Mouse (Mus musculus) heart, embryonic 15.5 days (tissue): ENCODE measurements around the gene Higd2a. TPM values are rescaled to one million over a fixed set of nuclear protein-coding genes. Genes with fewer than 3 reads are reported as not detected.

Experiments used
- ATAC-seq: fragments of 200-750 bp; cut with Nextera tagmentation; replicated peaks from 2 replicates; pipeline ENCODE4 v1.8.0; 2017; ENCODE audit warnings: low read depth, moderate TSS enrichment; ENCODE audit not compliant: insufficient number of reproducible peaks, insufficient read depth, low FRiP score
- H3K27ac ChIP-seq: fragments of 300-500 bp; sonication (generic); 2 replicates; pipeline ENCODE4 v1.5.1; 2015; ENCODE audit warnings: mild to moderate bottlenecking, inconsistent platforms
- H3K27me3 ChIP-seq: fragments of 300-500 bp; sonication (generic); 2 replicates; pipeline ENCODE4 v1.6.1; 2015; ENCODE audit warnings: inconsistent platforms
- H3K36me3 ChIP-seq: fragments of 300-500 bp; sonication (generic); 2 replicates; pipeline ENCODE4 v1.6.1; 2015; ENCODE audit warnings: mild to moderate bottlenecking, inconsistent platforms
- H3K4me1 ChIP-seq: fragments of 300-500 bp; sonication (generic); replicated peaks from 2 replicates; pipeline ENCODE4 v1.6.1; 2015; ENCODE audit warnings: inconsistent platforms
- H3K4me2 ChIP-seq: fragments of 300-500 bp; sonication (generic); 2 replicates; pipeline ENCODE4 v1.6.1; 2015; ENCODE audit warnings: inconsistent platforms, mild to moderate bottlenecking, moderate library complexity
- H3K4me3 ChIP-seq: fragments of 300-500 bp; sonication (generic); 2 replicates; pipeline ENCODE4 v1.5.1; 2015; ENCODE audit warnings: mild to moderate bottlenecking, inconsistent platforms
- H3K9ac ChIP-seq: fragments of 300-500 bp; sonication (generic); 2 replicates; pipeline ENCODE4 v1.6.1; 2015; ENCODE audit warnings: mild to moderate bottlenecking, inconsistent platforms
- H3K9me3 ChIP-seq: fragments of 300-500 bp; sonication (generic); replicated peaks from 2 replicates; pipeline ENCODE4 v1.6.1; 2016; ENCODE audit warnings: inconsistent platforms
- WGBS: fragments of 180-500 bp; shearing (Covaris S2); methylation state at CpG from one replicate; pipeline ENCODE4 v1.1.7; 2015; ENCODE audit warnings: mixed read lengths; 5-methylcytosine and 5-hydroxymethylcytosine counted together
- polyA plus RNA-seq: library from polyadenylated mRNA; unstranded; fragments of >200 nt; fragmentation: Nextera tagmentation; extraction: Ambion mirVana; gene quantifications from 2 replicates; pipeline ENCODE4 v1.2.1, GENCODE M21; 2015

Gene Higd2a
- polyA plus RNA-seq, 1 experiment from 2014 or later: 315 TPM

DNA sequence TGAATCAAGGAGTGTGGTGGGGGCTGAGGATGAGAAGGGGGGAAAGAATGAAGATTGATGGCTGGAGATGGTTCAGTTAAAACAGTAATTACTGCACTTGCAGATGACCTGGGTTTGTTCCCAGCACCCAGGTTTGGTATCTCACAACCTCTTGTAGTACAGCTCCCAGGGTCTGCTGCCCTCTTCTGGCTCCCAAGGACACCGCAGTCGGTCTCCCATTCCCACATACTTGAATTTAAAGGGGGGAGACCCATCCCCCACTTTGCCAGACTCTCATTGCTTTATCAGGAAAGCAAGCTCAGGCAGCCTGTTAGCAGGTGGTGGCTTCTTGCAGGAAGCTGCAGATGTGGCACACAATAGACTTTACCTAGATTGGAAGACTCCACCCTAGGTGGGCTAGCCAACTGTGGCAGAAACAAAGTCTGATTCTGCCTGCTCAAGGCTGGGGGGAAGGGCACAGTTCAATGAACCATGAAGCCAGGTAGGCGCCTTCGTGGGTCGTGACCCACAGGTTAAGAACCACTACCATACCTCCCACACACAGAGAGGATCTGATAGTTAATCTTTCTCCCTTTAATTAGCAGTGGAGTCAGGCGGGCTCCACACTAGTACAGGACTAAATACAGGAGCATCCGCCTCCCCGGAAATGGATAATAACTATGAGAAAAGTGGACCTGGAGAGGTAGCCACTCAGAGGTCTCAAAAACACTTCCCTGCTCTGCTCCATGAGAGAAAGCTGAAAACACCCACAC, 24.2 kb upstream of the Higd2a start:
- ATAC-seq: peak; percentile 34; the same call in 1 of the 2 replicates
- H3K4me2 ChIP-seq: peak overlapping the region; percentile 73
- H3K27ac ChIP-seq: peak overlapping the region; percentile 49; the same call in 1 of the 2 replicates
- H3K9me3 ChIP-seq: no peaks in the 10 kb centered on the region
- H3K4me3 ChIP-seq: peak overlapping the region; percentile 90
- peaks cover 9% of the 10 kb centered on the region for H3K36me3 ChIP-seq
- WGBS: 48% methylated on average over 8 of the region's 8 CpGs
- H3K9ac ChIP-seq: peak overlapping the region; percentile 94
- H3K27me3 ChIP-seq: no peaks in the 10 kb centered on the region
- peaks cover 14% of the 10 kb centered on the region for H3K4me1 ChIP-seq

DNA sequence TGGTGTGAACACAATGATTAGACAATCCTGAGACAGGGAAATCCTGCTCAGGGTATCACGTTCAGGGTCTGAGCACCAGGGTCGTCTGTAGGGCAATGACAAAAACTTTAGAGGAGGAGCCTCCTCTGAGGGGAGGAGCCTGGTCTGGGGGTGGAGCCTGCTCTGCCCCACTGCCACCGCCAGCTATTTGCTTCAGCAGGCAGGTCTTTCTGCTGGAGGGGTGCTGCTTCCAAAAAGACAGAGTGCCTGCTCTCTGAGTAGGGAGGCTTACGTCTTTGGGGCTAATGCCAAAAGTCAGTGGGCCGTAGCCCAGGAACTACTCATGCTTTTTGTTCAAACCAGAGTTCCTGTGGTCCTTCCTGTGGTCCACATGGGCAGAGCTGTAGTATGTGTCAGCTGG, 21.6 kb upstream of the Higd2a start:
- Histone ChIP-seq H3K4me3 (no peak overlapping the region), H3K4me1 (peaks cover 19% of the 10 kb centered on the region), H3K27ac (no peak overlapping the region), H3K4me2 (no peak overlapping the region), H3K9ac (no peak overlapping the region), H3K36me3 (no peaks in the 10 kb centered on the region), H3K27me3 (no peaks in the 10 kb centered on the region), H3K9me3 (no peaks in the 10 kb centered on the region)
- no peak for ATAC-seq
- 42% methylated on average over 5 of the region's 5 CpGs for WGBS

DNA sequence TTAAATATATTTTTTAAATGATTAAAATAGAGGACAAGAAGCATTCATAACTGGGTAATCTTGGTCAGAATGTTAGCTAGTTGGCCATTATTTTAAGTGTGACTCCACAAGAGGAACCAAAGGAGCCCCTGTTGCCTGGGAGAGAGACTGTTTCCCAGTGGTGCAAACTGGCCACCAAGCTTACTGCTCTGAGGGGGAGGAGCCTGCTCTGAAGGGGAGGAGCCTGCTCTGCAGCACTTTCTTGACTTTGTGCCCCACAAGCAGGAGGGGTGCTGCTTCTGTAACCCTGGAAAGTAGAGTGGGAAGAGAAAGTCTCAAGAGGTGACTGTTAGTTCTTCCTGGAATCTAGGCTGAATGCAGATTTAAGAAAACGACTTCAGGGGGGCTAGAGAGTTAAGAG, 20.7 kb upstream of the Higd2a start:
- WGBS: 36% methylated on average over 1 of the region's 1 CpGs
- H3K4me1 ChIP-seq: peaks cover 14% of the 10 kb centered on the region
- ATAC-seq: no peak
- no peak overlapping the region for H3K4me3 ChIP-seq
- H3K27ac ChIP-seq: no peak overlapping the region
- no peak overlapping the region for H3K4me2 ChIP-seq
- H3K27me3 ChIP-seq: no peaks in the 10 kb centered on the region
- H3K9me3 ChIP-seq: no peaks in the 10 kb centered on the region
- no peaks in the 10 kb centered on the region for H3K36me3 ChIP-seq
- H3K9ac ChIP-seq: no peak overlapping the region

DNA sequence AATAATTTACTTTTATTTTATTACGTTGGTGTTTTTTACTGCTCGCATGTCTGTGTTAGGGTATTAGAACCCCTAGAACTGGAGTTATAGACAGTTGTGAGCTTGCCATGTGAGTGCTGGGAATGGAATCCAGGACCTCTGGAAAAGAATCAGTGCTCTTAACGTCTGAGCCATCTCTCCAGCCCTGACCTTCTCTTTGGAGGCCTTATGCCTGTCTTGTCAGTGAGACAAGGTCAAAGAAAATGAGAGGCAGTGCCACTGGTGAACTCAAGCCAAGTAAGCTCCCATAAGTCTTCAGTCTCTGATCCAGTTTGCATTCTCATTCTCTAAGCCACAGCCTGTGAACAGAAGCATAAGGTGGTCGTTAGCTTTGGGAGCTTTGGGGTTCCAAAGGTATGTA, 19.3 kb upstream of the Higd2a start:
- Histone ChIP-seq H3K9me3 (no peaks in the 10 kb centered on the region), H3K9ac (no peak overlapping the region), H3K27ac (no peak overlapping the region), H3K4me3 (no peak overlapping the region), H3K4me2 (no peak overlapping the region), H3K4me1 (peaks cover 14% of the 10 kb centered on the region), H3K27me3 (no peaks in the 10 kb centered on the region), H3K36me3 (no peaks in the 10 kb centered on the region)
- ATAC-seq: no peak
- 69% methylated on average over 4 of the region's 4 CpGs for WGBS

DNA sequence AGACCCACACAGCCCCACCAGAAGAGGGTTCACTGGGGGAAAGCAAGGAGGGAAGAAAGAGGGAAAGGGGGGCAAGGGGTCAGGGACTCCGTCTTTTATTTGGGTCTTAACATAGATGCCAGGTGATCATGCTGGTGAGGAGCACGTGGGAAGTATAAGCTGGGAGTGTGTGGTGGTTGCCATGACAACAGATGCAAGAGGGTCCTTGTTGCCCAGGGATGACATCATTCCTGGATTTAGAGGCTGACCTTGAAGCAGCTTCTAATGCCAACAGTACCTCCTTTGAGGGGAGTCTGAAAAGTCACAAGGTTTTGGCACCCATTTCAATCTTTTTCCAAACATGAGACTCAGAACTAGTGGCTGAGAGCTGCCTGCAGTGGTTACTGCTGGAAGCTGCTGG, 18.4 kb upstream of the Higd2a start:
- Histone ChIP-seq H3K9ac (no peak overlapping the region), H3K4me2 (no peak overlapping the region), H3K9me3 (no peaks in the 10 kb centered on the region), H3K27me3 (no peaks in the 10 kb centered on the region), H3K4me1 (peaks cover 22% of the 10 kb centered on the region), H3K27ac (no peak overlapping the region), H3K4me3 (no peak overlapping the region), H3K36me3 (no peaks in the 10 kb centered on the region)
- WGBS: 39% methylated on average over 2 of the region's 2 CpGs
- ATAC-seq: no peak

DNA sequence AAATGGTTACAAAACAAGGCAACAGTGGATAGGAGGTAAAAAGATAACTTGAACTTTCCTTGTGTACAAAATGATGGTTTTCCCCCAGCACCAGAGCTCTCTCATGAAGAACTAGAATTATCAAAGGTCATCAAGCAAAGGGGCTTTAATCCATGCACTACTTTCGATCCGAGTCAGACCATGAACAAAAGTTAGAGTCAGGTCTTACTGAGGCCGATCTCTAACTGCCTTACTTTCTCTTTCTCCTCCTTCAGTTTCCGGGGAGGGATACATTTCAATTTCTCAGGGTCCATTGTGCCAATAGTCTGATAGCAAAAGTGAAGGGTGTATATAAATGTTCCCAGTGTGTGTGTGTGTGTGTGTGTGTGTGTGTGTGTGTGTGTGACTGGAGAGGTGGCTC, 17.4 kb upstream of the Higd2a start:
- Histone ChIP-seq H3K4me3 (no peak overlapping the region), H3K9me3 (no peaks in the 10 kb centered on the region), H3K9ac (no peak overlapping the region), H3K27ac (no peak overlapping the region), H3K4me2 (no peak overlapping the region), H3K4me1 (peaks cover 26% of the 10 kb centered on the region), H3K36me3 (no peaks in the 10 kb centered on the region; the same call in 1 of the 2 replicates), H3K27me3 (no peaks in the 10 kb centered on the region)
- no peak for ATAC-seq
- 82% methylated on average over 4 of the region's 4 CpGs for WGBS

DNA sequence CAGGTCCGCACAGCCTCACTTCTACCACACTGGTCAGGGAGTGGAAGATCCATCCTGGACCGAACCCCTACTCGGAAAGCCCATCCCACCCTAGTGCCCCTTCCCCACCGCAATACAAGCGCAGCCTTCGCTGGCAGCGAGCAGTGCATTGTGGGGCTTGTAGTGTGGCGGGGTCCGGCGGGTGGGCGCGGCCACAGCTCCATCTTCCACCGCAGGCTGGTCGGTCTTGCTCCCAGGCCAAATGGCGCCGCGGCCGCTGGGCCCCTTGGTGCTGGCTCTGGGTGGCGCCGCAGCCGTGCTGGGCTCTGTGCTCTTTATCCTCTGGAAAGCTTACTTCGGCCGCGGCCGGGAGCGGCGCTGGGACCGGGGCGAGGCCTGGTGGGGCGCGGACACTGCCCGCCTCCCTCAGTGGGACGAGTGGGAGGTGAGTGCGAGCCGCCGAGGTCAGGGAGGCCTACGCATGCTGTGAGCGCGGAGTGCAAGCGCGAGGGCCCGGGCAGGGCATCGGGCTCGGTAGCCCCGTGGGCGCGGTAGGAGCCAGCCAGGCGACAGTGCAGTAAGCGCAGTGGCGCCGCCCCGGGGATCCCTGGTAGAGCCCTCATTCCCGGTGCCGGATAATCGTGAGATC, 15.0 kb upstream of the Higd2a start, which contains the start of gene Arl10:
Gene Arl10 (plus strand): TSS at position 162 of the 628 bp plus-strand sequence.
- Histone ChIP-seq H3K27ac (peak within 1 kb of the TSS; percentile 87), H3K4me1 (peaks cover 26% of the 10 kb centered on the region), H3K27me3 (no peaks in the 10 kb centered on the region), H3K36me3 (peaks cover 12% of the 10 kb centered on the region), H3K4me3 (peak within 1 kb of the TSS; percentile 100), H3K9me3 (no peaks in the 10 kb centered on the region), H3K9ac (peak within 1 kb of the TSS; percentile 97), H3K4me2 (peak within 1 kb of the TSS; percentile 89)
- peak; percentile 86 for ATAC-seq
- under 1% methylated on average over 55 of the region's 55 CpGs for WGBS

DNA sequence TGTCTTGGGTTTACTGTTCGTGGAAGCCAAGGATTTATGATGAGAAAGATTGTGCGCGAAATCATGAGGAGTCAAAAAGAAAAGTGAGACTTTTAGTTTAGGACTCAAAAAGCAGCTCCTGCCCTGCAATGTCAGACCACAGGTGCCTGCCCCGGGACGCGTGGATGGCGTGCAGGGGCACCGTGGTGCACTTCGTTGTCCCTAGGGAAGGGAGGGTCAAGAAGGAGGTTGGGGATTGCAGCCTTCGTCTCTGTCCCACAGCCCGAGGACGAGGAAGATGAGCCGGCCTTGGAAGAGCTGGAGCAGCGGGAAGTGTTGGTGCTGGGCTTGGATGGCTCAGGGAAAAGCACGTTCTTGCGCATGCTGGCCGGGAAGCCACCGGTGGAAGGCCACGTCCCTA, 14.5 kb upstream of the Higd2a start:
- Histone ChIP-seq H3K27ac (peak overlapping the region; percentile 87), H3K4me1 (peaks cover 26% of the 10 kb centered on the region), H3K36me3 (peaks cover 17% of the 10 kb centered on the region), H3K4me3 (peak overlapping the region; percentile 100), H3K4me2 (peak overlapping the region; percentile 89), H3K9ac (peak overlapping the region; percentile 97), H3K27me3 (no peaks in the 10 kb centered on the region), H3K9me3 (no peaks in the 10 kb centered on the region)
- peak; percentile 37; the same call in 1 of the 2 replicates for ATAC-seq
- 3% methylated on average over 19 of the region's 19 CpGs for WGBS

DNA sequence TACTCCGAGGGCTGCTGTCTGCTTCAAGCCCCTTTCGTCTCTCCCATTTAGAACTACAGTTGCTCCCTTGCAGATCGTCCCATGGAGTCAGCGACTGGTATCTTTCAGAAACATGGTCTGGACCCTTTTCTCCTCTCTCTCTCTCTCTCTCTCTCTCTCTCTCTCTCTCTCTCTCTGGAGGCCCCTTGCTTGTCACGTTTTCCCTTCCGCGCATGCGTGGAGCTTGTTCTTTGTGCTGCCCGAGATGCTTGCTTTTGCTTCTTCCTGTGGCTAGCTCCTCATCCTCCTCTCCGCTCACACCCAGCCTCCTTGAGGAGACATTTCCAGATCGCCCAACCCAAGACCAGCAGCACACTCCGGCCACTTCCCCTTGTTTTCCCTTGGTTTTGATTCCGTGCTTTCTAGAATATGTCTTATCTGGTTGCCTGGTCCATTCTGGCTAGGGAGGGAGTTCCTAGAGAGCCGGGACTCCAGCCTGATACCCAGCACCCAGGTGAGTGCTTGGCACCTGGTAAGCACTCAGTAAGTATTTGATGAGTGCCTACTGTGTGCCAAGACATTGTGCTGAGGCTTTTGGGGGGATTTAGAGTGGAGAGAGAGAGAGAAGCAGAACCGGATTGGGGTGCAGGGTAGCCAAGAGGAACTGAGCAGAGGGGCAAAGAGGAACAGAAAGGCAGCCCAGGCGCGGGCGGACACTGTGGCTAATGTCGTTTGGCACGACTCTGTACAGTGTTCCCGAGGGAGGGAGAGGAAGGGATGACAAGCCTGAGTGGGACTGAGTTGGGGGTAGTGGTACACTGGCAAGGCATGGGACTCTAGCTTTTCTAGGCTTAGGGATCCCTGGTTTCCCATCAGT, 12.1 kb upstream of the Higd2a start:
- peaks cover 32% of the 10 kb centered on the region for H3K36me3 ChIP-seq
- H3K4me2 ChIP-seq: no peak overlapping the region
- H3K27me3 ChIP-seq: no peaks in the 10 kb centered on the region
- no peak overlapping the region for H3K9ac ChIP-seq
- no peak for ATAC-seq
- peaks cover 20% of the 10 kb centered on the region for H3K4me1 ChIP-seq
- no peaks in the 10 kb centered on the region for H3K9me3 ChIP-seq
- no peak overlapping the region for H3K4me3 ChIP-seq
- 78% methylated on average over 21 of the region's 21 CpGs for WGBS
- no peak overlapping the region for H3K27ac ChIP-seq

DNA sequence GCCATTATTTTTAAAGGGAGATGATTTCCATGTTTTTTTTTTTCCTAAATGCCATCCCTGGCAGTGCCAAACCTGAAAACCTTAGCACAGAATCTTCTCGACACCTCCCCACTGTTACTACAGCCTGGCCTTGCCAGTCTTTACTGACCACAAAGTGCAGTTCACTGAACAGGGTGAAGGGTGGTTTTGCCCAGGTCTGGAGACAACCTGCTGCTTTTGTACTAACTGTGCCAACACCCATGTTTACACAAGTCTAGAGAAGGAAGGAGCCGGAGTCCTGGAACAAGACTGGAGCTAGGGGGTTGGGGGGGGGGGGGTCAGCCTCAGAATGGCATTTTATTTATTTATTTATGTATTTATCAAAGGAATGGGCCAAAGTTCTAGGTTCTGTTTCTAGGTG, 8.6 kb upstream of the Higd2a start:
- no peak overlapping the region for H3K27ac ChIP-seq
- H3K9ac ChIP-seq: no peak overlapping the region
- peaks cover 59% of the 10 kb centered on the region for H3K36me3 ChIP-seq
- no peaks in the 10 kb centered on the region for H3K9me3 ChIP-seq
- no peak overlapping the region for H3K4me3 ChIP-seq
- ATAC-seq: no peak
- H3K4me2 ChIP-seq: no peak overlapping the region
- H3K27me3 ChIP-seq: no peaks in the 10 kb centered on the region
- H3K4me1 ChIP-seq: peaks cover 6% of the 10 kb centered on the region; the same call in 1 of the 2 replicates
- WGBS: 76% methylated on average over 2 of the region's 2 CpGs

DNA sequence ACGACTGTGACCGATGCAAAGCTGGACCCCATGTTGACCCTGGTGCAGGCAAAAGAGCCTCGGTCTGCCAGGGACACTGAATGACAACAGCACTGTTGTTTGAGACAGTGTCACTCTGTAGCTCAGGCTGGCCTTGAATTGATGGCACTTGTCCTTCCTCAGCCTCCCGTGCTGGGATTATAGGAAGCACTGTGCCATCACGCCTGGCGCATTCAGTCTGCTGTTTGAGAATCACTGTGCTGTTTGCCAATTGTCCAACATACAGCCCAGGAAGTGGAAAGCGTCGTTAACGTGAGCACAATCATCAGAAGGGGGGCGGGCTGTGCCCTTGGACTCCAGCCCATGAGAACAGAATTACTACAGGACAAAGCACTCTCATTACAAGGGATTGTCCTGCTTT, 7.9 kb upstream of the Higd2a start:
- Histone ChIP-seq H3K4me2 (no peak overlapping the region), H3K27me3 (no peaks in the 10 kb centered on the region), H3K9me3 (no peaks in the 10 kb centered on the region), H3K36me3 (peaks cover 63% of the 10 kb centered on the region), H3K9ac (no peak overlapping the region), H3K27ac (no peak overlapping the region), H3K4me3 (no peak overlapping the region), H3K4me1 (no peaks in the 10 kb centered on the region)
- no peak for ATAC-seq
- 74% methylated on average over 10 of the region's 10 CpGs for WGBS
